Mouse (Mus musculus): ENCODE measurements around the gene Cox4i2. TPM values are rescaled to one million over a fixed set of nuclear protein-coding genes. Genes with fewer than 3 reads are reported as not detected.
A peak's percentile ranks its signal among the peaks of the same experiment; 100 is the strongest.

Cox4i2 gene
- 6.7 and 7.0 TPM in 2 replicates for polyA plus RNA-seq (2015; fragmentation: Nextera tagmentation; extraction: Ambion mirVana)

- Histone ChIP-seq H3K4me3 (ENCODE audit: low read length) (peak within 1 kb of the TSS; percentile 13), H3K27me3 (replicated peaks; ENCODE audit: control insufficient read depth, insufficient read depth, low read length) (no peaks in the 10 kb centered on the region; the same call in 1 of the 2 replicates), H3K9ac (ENCODE audit: low read depth, low read length) (peak within 1 kb of the TSS; percentile 55), H3K4me1 (ENCODE audit: control insufficient read depth, insufficient read depth, low read depth, low read length) (peaks cover 9% of the 10 kb centered on the region), H3K36me3 (ENCODE audit: control insufficient read depth, insufficient read depth, low read length) (no peaks in the 10 kb centered on the region), H3K9me3 (ENCODE audit: control insufficient read depth, low read length) (no peaks in the 10 kb centered on the region), H3K27ac (ENCODE audit: low read depth, low read length) (no peak within 1 kb of the TSS), H3K4me2 (ENCODE audit: low read length) (peak within 1 kb of the TSS; percentile 53)
- 3% methylated on average over 30 of the region's 30 CpGs for WGBS
- peak; percentile 41; the same call in 1 of the 2 replicates for ATAC-seq
Observed at GRCm38 (mm10) chr2:152753944-152754711, at the start of gene Cox4i2. Cox4i2 (plus strand) TSS chr2:152754173.

GRCm38 (mm10) chr2:152704256-152704605, 49.7 kb upstream of the Cox4i2 start:
- H3K27ac ChIP-seq (ENCODE audit: low read depth, low read length) = no peak overlapping the region
- H3K9ac ChIP-seq (ENCODE audit: low read depth, low read length) = no peak overlapping the region
- H3K4me2 ChIP-seq (ENCODE audit: low read length) = no peak overlapping the region
- WGBS = 78% methylated on average over 5 of the region's 5 CpGs
- no peaks in the 10 kb centered on the region for H3K27me3 ChIP-seq (replicated peaks; ENCODE audit: control insufficient read depth, insufficient read depth, low read length)
- no peaks in the 10 kb centered on the region for H3K9me3 ChIP-seq (ENCODE audit: control insufficient read depth, low read length)
- peaks cover 41% of the 10 kb centered on the region for H3K36me3 ChIP-seq (ENCODE audit: control insufficient read depth, insufficient read depth, low read length)
- H3K4me3 ChIP-seq (ENCODE audit: low read length) = no peak overlapping the region
- peaks cover 24% of the 10 kb centered on the region for H3K4me1 ChIP-seq (ENCODE audit: control insufficient read depth, insufficient read depth, low read depth, low read length)
- no peak for ATAC-seq

GRCm38 (mm10) chr2:152704811-152705370, 49.1 kb upstream of the Cox4i2 start:
- Histone ChIP-seq H3K9ac (ENCODE audit: low read depth, low read length) (no peak overlapping the region), H3K27me3 (replicated peaks; ENCODE audit: control insufficient read depth, insufficient read depth, low read length) (no peaks in the 10 kb centered on the region), H3K9me3 (ENCODE audit: control insufficient read depth, low read length) (no peaks in the 10 kb centered on the region), H3K4me3 (ENCODE audit: low read length) (no peak overlapping the region), H3K36me3 (ENCODE audit: control insufficient read depth, insufficient read depth, low read length) (peaks cover 39% of the 10 kb centered on the region), H3K4me2 (ENCODE audit: low read length) (no peak overlapping the region), H3K27ac (ENCODE audit: low read depth, low read length) (peak overlapping the region; percentile 92; the same call in 1 of the 2 replicates), H3K4me1 (ENCODE audit: control insufficient read depth, insufficient read depth, low read depth, low read length) (peaks cover 24% of the 10 kb centered on the region)
- ATAC-seq = no peak
- WGBS = 90% methylated on average over 14 of the region's 14 CpGs

- Histone ChIP-seq H3K36me3 (ENCODE audit: control insufficient read depth, insufficient read depth, low read length) (peaks cover 27% of the 10 kb centered on the region), H3K9me3 (ENCODE audit: control insufficient read depth, low read length) (no peaks in the 10 kb centered on the region), H3K4me3 (ENCODE audit: low read length) (no peak overlapping the region), H3K4me1 (ENCODE audit: control insufficient read depth, insufficient read depth, low read depth, low read length) (peaks cover 24% of the 10 kb centered on the region), H3K27ac (ENCODE audit: low read depth, low read length) (peak overlapping the region; percentile 92), H3K27me3 (replicated peaks; ENCODE audit: control insufficient read depth, insufficient read depth, low read length) (no peaks in the 10 kb centered on the region), H3K4me2 (ENCODE audit: low read length) (no peak overlapping the region), H3K9ac (ENCODE audit: low read depth, low read length) (no peak overlapping the region)
- 27% methylated on average over 20 of the region's 22 CpGs for WGBS
- peak; percentile 83 for ATAC-seq
Observed at GRCm38 (mm10) chr2:152705993-152706571, 47.9 kb upstream of the Cox4i2 start.

- WGBS = 11% methylated on average over 7 of the region's 7 CpGs
- H3K4me3 ChIP-seq (ENCODE audit: low read length) = peak overlapping the region; percentile 45
- H3K36me3 ChIP-seq (ENCODE audit: control insufficient read depth, insufficient read depth, low read length) = peaks cover 17% of the 10 kb centered on the region
- H3K27ac ChIP-seq (ENCODE audit: low read depth, low read length) = peak overlapping the region; percentile 92
- no peak for ATAC-seq
- peaks cover 24% of the 10 kb centered on the region for H3K4me1 ChIP-seq (ENCODE audit: control insufficient read depth, insufficient read depth, low read depth, low read length)
- peak overlapping the region; percentile 69 for H3K4me2 ChIP-seq (ENCODE audit: low read length)
- no peaks in the 10 kb centered on the region for H3K9me3 ChIP-seq (ENCODE audit: control insufficient read depth, low read length)
- H3K9ac ChIP-seq (ENCODE audit: low read depth, low read length) = peak overlapping the region; percentile 76
- no peaks in the 10 kb centered on the region for H3K27me3 ChIP-seq (replicated peaks; ENCODE audit: control insufficient read depth, insufficient read depth, low read length)
Observed at GRCm38 (mm10) chr2:152707186-152707585, 46.8 kb upstream of the Cox4i2 start.

- ATAC-seq = peak; percentile 88
- H3K36me3 ChIP-seq (ENCODE audit: control insufficient read depth, insufficient read depth, low read length) = peaks cover 16% of the 10 kb centered on the region
- peak overlapping the region; percentile 76 for H3K9ac ChIP-seq (ENCODE audit: low read depth, low read length)
- H3K27me3 ChIP-seq (replicated peaks; ENCODE audit: control insufficient read depth, insufficient read depth, low read length) = no peaks in the 10 kb centered on the region
- H3K4me1 ChIP-seq (ENCODE audit: control insufficient read depth, insufficient read depth, low read depth, low read length) = peaks cover 24% of the 10 kb centered on the region
- WGBS = 3% methylated on average over 30 of the region's 31 CpGs
- H3K4me3 ChIP-seq (ENCODE audit: low read length) = peak overlapping the region; percentile 45
- H3K27ac ChIP-seq (ENCODE audit: low read depth, low read length) = peak overlapping the region; percentile 92
- H3K9me3 ChIP-seq (ENCODE audit: control insufficient read depth, low read length) = no peaks in the 10 kb centered on the region
- peak overlapping the region; percentile 69 for H3K4me2 ChIP-seq (ENCODE audit: low read length)
Observed at GRCm38 (mm10) chr2:152707627-152708026, 46.3 kb upstream of the Cox4i2 start.

- Histone ChIP-seq H3K27me3 (replicated peaks; ENCODE audit: control insufficient read depth, insufficient read depth, low read length) (no peaks in the 10 kb centered on the region), H3K4me1 (ENCODE audit: control insufficient read depth, insufficient read depth, low read depth, low read length) (peaks cover 24% of the 10 kb centered on the region), H3K36me3 (ENCODE audit: control insufficient read depth, insufficient read depth, low read length) (peaks cover 13% of the 10 kb centered on the region), H3K4me3 (ENCODE audit: low read length) (no peak overlapping the region), H3K9me3 (ENCODE audit: control insufficient read depth, low read length) (no peaks in the 10 kb centered on the region), H3K27ac (ENCODE audit: low read depth, low read length) (no peak overlapping the region), H3K9ac (ENCODE audit: low read depth, low read length) (no peak overlapping the region), H3K4me2 (ENCODE audit: low read length) (no peak overlapping the region)
- no peak for ATAC-seq
- 89% methylated on average over 5 of the region's 5 CpGs for WGBS
Observed at GRCm38 (mm10) chr2:152709066-152709465, 44.9 kb upstream of the Cox4i2 start.

GRCm38 (mm10) chr2:152716241-152716772, 37.7 kb upstream of the Cox4i2 start:
- 57% methylated on average over 6 of the region's 6 CpGs for WGBS
- no peak overlapping the region for H3K27ac ChIP-seq (ENCODE audit: low read depth, low read length)

GRCm38 (mm10) chr2:152717652-152718051, 36.3 kb upstream of the Cox4i2 start:
- Histone ChIP-seq H3K9me3 (ENCODE audit: control insufficient read depth, low read length) (no peaks in the 10 kb centered on the region), H3K27me3 (replicated peaks; ENCODE audit: control insufficient read depth, insufficient read depth, low read length) (no peaks in the 10 kb centered on the region), H3K4me3 (ENCODE audit: low read length) (no peak overlapping the region), H3K4me1 (ENCODE audit: control insufficient read depth, insufficient read depth, low read depth, low read length) (no peaks in the 10 kb centered on the region; the same call in 1 of the 2 replicates), H3K36me3 (ENCODE audit: control insufficient read depth, insufficient read depth, low read length) (no peaks in the 10 kb centered on the region), H3K27ac (ENCODE audit: low read depth, low read length) (peak overlapping the region; percentile 51), H3K9ac (ENCODE audit: low read depth, low read length) (no peak overlapping the region), H3K4me2 (ENCODE audit: low read length) (no peak overlapping the region)
- no peak for ATAC-seq
- 21% methylated on average over 11 of the region's 11 CpGs for WGBS

More at GRCm38 (mm10) chr2:152716241-152716772, 37.7 kb upstream of the Cox4i2 start:
- no peak overlapping the region for H3K9ac ChIP-seq (ENCODE audit: low read depth, low read length)
- no peaks in the 10 kb centered on the region; the same call in 1 of the 2 replicates for H3K4me1 ChIP-seq (ENCODE audit: control insufficient read depth, insufficient read depth, low read depth, low read length)
- no peak overlapping the region for H3K4me3 ChIP-seq (ENCODE audit: low read length)
- no peak for ATAC-seq
- H3K27me3 ChIP-seq (replicated peaks; ENCODE audit: control insufficient read depth, insufficient read depth, low read length) = no peaks in the 10 kb centered on the region
- H3K36me3 ChIP-seq (ENCODE audit: control insufficient read depth, insufficient read depth, low read length) = no peaks in the 10 kb centered on the region
- H3K9me3 ChIP-seq (ENCODE audit: control insufficient read depth, low read length) = no peaks in the 10 kb centered on the region
- H3K4me2 ChIP-seq (ENCODE audit: low read length) = no peak overlapping the region

Measured in hindbrain, embryonic 16.5 days (tissue).